Mouse (Mus musculus) lung, postnatal 10 days (tissue): ENCODE measurements around the gene Rai1.
A peak's percentile ranks its signal among the peaks of the same experiment; 100 is the strongest.

Experiments
- DNase-seq: peaks from one replicate; pipeline ENCODE4 v3.0.0; 2021

Rai1 gene

DNA sequence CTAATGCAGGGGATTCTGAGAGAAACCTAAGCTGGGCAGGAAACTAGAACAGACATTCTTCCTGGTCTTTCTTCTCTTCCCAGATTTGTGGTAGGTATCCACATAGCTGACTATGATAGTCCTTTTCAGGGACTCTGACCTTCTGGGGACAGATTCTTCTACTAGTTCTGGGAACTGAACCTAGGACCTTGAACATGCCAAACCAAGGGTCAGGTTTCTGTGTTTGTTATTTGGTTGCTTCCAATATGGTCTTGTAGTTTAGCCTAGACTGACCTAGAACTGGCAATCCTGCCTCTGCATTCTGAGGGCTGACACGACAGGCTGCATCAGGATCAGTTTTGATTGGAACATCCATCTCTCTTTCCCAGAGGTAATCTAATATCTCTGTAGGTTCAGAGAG is 27.2 kb downstream of the Rai1 start:
- DNase-seq: no peak

GRCm38 (mm10) chr11:60136491-60136890 is 31.7 kb downstream of the Rai1 start:
- no peak for DNase-seq

DNA sequence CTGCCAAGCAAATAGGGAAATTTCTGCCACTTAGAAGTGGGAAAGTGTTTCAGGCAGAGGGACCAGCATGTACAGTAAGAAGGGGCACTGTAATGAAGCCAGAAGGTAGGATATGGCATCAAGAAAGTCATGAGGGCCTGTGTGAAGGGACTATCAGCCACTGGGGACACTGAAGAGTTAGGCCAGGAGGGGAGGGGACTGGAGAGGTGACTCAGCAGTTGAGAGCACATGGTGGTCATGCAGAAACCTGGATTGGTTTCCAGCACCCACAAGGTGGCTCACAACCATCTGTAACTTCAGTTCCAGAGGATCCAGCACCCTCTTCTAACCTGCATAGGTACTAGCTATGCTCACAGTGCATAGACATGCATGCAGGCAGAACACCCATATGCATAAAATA is 32.4 kb downstream of the Rai1 start:
- DNase-seq: no peak

DNA sequence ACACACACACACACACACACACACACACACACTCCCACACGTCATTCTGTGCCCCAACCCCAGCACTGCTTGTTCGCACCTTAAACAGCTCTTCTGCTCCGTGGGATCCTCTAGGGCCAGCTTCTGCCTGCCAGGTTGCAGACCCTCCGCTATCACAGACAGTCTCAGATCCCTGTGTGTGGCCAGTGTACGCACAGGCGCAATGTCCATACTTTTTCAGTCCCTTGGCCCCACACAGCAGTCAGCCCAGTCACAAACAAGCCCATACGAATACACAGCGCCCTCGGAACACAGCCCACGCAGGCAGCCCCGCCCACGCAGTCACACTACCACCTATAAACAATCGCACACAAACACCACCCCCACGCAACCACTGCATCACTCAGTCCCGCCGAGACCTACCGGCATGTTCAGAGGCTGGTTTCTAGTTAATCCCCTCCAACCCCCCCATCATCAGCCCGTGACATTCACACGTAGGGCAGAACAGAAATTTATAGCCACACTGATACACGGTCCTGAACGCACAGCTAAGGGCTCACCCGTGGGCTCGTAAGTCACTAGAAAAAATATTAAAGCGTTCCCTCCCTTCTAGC is 34.4 kb downstream of the Rai1 start:
- DNase-seq: peak; percentile 40

- peak; percentile 74 for DNase-seq
These were observed 35.0 kb downstream of the Rai1 start for GRCm38 (mm10) chr11:60139734-60140371.

GRCm38 (mm10) chr11:60140586-60141284 is 35.9 kb downstream of the Rai1 start:
- DNase-seq: peak; percentile 17

GRCm38 (mm10) chr11:60141285-60141608 is 36.4 kb downstream of the Rai1 start:
- no peak for DNase-seq

GRCm38 (mm10) chr11:60143086-60143485 is 38.3 kb downstream of the Rai1 start:
- DNase-seq: no peak

DNA sequence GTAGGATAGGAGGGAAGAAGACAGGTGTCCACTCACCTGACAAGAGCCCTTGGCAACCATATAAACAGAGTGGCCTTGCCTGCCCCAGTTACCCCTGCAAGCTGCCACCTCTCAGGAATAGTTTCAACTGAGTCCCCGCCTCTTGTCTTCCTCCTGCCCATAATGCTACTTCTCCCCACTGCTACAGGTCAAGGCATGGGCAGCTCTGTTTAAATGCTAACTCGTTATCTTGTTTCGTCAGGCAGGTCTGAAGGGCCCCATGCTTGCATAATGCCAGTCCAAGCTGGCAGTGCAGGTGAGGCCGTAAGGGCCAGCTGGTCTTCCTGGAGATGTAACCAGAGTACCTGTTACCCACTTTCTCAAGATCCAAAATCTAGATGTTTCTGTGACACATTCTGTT is 41.4 kb downstream of the Rai1 start:
- DNase-seq: peak; percentile 42

GRCm38 (mm10) chr11:60148591-60148990 is 43.8 kb downstream of the Rai1 start:
- DNase-seq: peak; percentile 18

GRCm38 (mm10) chr11:60149086-60149485 is 44.3 kb downstream of the Rai1 start:
- no peak for DNase-seq

GRCm38 (mm10) chr11:60150677-60151076 is 45.9 kb downstream of the Rai1 start:
- no peak for DNase-seq

GRCm38 (mm10) chr11:60152339-60152738 is 47.5 kb downstream of the Rai1 start:
- DNase-seq: no peak

DNA sequence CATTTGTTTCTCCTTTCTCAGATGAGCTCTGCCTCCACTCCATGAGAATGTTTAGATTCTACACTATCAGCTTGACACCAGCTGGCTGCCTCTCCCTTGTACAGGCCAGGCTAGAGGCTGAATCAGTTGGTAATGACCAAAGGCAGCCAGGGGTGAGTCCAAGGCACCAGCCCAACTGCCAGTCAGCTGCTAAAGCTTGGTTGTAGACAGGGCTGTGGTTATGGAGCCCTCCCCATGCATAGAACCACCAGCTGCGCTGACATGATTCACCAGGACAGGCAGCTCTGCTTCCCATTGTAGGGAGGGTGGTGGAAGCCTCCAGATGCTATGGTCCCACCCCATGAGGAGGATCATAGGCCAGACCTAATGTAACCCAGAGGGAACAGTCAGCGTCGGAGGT is 49.1 kb downstream of the Rai1 start:
- no peak for DNase-seq

GRCm38 (mm10) chr11:60155690-60156089 is 50.9 kb downstream of the Rai1 start:
- no peak for DNase-seq

DNA sequence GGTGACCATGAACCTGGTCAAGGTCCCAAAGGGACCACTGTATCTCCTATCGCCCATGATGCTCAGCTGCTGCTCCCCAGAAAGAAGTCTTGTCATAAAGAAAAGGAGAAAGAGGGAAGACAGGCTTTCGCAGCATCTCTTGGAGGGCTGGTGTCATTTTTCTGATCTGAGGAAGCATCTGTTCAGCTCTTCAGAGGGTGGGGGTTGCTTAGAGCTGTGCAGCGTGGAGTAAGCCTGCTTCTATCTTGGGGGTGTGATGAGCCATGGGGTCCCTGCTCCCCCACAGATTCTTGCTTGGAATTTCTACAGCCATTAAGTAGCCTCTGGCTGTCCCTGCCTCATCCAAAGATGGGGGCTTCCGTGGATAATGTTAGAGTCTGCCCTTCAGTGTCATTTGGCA is 53.5 kb downstream of the Rai1 start:
- DNase-seq: no peak

DNA sequence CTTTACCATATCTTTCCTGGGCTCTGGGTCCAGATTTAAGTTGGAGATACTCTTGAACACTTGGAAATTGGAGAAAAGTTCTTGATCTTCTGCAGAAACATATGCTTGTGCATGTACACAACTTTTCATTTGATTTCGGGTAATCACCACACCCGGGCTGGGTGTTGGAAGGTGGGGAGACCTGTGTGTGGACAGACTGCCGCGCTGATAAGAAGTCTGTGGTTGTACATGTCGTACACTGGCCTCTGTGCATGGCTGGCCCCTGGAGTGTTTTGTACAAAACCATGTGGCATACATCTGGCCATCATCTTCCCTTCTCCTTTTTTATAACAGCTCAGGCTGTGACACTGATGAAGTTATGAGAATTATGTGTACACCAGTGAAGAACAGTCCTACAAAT is 55.1 kb downstream of the Rai1 start:
- no peak for DNase-seq

- DNase-seq: no peak
These were observed 55.8 kb downstream of the Rai1 start for GRCm38 (mm10) chr11:60160454-60161114.

DNA sequence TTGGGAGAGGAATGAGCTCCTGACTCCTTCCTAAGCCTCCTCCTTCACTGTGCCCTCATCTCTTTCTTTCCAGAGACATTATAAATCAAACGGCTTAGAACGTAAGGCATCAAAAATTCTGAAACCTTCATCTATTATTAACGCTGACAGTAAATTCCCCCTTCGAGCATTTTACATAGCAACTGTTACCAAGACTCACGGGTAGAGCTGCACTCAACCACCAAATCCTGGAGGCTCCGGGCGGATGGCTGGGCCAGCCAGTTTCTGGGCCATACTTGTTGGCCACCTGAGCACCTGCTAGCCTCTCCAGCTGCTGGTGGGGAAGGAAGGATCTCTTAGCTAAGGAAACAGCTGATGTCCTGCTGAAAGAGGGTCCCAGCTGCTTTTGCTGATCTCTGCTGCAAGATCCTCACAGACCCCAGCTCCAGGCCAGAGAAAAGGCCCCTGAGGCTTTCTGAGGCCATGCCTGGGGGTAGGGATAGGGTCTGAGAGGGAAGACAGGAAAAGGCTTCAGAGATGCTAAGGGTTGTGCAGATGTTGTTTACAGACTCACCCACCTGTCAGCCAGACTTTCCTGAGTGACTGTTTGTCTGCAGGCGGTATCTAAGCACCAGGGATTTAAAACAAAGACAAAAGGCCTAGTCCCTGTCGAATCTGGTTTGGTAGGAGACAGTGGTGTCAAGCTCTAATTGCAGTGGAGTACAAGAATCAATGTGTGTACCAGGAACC is 56.5 kb downstream of the Rai1 start:
- no peak for DNase-seq

DNA sequence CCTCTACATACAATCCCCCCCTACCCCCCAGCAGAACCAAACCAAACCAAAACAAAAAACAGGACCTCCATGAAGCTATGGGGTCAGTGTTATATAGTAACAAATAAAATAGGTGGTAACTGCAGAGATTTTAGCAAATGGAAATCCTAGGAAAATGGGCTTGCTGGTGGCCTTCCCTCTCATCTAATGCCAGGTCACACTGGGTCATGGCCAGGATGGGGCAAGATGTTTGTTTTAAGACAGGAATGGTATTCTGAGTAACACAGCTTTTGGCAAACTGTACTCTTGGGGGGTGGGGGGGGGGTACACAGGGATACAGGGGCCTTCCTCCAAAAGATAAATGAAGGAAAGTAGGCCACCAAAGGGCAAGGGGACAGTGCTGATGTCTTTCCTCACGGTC is 57.7 kb downstream of the Rai1 start:
- DNase-seq: no peak

GRCm38 (mm10) chr11:60163362-60163761 is 58.5 kb downstream of the Rai1 start:
- no peak for DNase-seq

DNA sequence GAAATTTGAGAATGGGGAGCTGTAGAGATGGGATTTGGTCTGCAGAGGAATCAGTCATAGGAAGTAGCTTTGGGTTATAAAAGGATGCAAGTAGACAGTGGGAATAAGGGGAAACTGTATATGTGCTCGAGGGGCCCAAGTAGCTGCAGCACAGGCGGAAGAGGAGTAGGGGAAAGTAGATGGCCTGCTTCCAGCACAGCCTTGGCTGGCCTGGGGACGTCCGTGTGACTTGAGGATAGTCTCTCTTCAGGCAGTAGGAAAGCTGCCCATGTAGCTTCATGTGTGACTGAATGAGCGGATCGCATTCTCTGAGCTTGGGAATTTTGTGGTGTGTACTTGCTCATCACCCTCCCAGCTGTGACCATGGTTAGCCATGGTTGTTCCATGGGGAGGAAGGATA is 59.6 kb downstream of the Rai1 start:
- peak; percentile 37 for DNase-seq

DNA sequence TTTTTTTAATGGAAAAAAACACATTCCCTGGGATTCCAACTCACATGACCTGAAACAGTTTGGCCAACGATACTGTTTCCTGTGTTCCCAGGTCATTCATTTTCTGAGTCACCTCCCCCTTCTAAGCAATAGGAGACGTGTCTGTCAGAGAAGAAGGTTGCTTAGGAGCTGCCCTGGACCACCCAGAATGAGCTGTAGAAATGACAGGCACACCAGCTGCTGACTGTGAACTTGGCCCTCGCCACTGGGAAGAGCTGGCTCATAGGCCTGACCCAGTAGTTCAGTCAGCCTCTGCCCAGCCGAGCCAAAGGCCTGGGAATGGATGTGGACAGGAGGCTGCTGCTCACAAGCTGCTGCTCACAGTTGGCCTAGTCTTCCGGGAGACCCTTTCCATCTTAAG is 60.3 kb downstream of the Rai1 start:
- peak; percentile 80 for DNase-seq
